Mouse (Mus musculus) megakaryocyte, embryonic 14.5 days (primary cell): Measurements from ENCODE around the gene Prex1. TPM values are rescaled to one million over a fixed set of nuclear protein-coding genes. Genes with fewer than 3 reads are reported as not detected.

Experiments
- H3K27me3 ChIP-seq: replicated peaks from 2 replicates; pipeline ENCODE3; 2012; ENCODE audit warnings: inconsistent platforms
- H3K36me3 ChIP-seq: replicated peaks from 2 replicates; pipeline ENCODE3; 2012; ENCODE audit warnings: low read length, inconsistent platforms, mixed read lengths
- H3K4me1 ChIP-seq: 2 replicates; pipeline ENCODE4 v1.6.1; 2012; ENCODE audit warnings: inconsistent platforms
- H3K4me3 ChIP-seq: replicated peaks from 2 replicates; pipeline ENCODE3; 2012; ENCODE audit warnings: moderate library complexity, mild to moderate bottlenecking, inconsistent platforms
- H3K9me3 ChIP-seq: 2 replicates; pipeline ENCODE4 v1.6.1; 2012; ENCODE audit warnings: inconsistent platforms
- FLI1 ChIP-seq: IDR thresholded peaks from 2 replicates; pipeline ENCODE4 v1.6.1; 2012; ENCODE audit warnings: low read length, inconsistent platforms, mixed read lengths
- GATA1 ChIP-seq: IDR thresholded peaks from 3 replicates; pipeline ENCODE4 v1.6.1; 2012; ENCODE audit warnings: mixed read lengths, low read length, inconsistent platforms, borderline replicate concordance
- polyA plus RNA-seq: library from polyadenylated mRNA; stranded (reverse); fragments of >175 nt; gene quantifications from 2 replicates; pipeline ENCODE4 v1.2.3, GENCODE M21; 2012; ENCODE audit warnings: low replicate concordance; ENCODE audit not compliant: insufficient read depth

Gene Prex1
- polyA plus RNA-seq, 1 experiment: 14.4 TPM

- H3K4me1 ChIP-seq: peaks cover 52% of the 10 kb centered on the region
- TF ChIP-seq GATA1 (no peak), FLI1 (no peak)
- peaks cover 92% of the 10 kb centered on the region for H3K27me3 ChIP-seq
- no peak overlapping the region for H3K4me3 ChIP-seq
- H3K9me3 ChIP-seq: no peaks in the 10 kb centered on the region
- H3K36me3 ChIP-seq: no peaks in the 10 kb centered on the region
Measured at GRCm38 (mm10) chr2:166675588-166676444, 37.8 kb downstream of the Prex1 start.

DNA sequence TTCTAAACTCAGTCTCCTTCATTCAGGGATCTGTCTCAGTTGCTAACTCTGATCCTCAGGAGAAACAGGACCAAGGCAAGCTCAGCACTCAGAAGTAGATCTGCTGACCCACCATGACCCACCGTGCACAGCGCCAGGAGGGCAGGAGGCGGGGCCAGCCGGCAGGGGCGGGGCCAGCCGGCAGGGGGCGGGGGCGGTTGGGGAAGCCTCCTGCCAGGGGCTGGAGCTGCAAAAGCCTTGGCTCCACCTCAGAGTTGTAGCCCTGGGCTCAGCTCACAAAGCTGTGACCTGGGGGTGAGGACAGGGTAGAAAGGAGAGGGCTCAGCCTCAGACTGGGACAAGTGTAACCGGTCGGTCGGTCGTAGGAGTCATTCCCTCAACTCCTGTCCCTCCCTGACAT, 38.9 kb downstream of the Prex1 start:
- peaks cover 62% of the 10 kb centered on the region for H3K4me1 ChIP-seq
- H3K36me3 ChIP-seq: no peaks in the 10 kb centered on the region
- TF ChIP-seq GATA1 (no peak), FLI1 (no peak)
- no peak overlapping the region for H3K4me3 ChIP-seq
- peaks cover 89% of the 10 kb centered on the region for H3K27me3 ChIP-seq
- H3K9me3 ChIP-seq: no peaks in the 10 kb centered on the region

GRCm38 (mm10) chr2:166673951-166674350, 39.7 kb downstream of the Prex1 start:
- Histone ChIP-seq H3K36me3 (no peaks in the 10 kb centered on the region), H3K27me3 (peaks cover 89% of the 10 kb centered on the region), H3K4me3 (peak overlapping the region; percentile 24), H3K4me1 (peaks cover 67% of the 10 kb centered on the region), H3K9me3 (no peaks in the 10 kb centered on the region)
- TF ChIP-seq FLI1 (no peak), GATA1 (no peak)

- H3K4me3 ChIP-seq: no peak overlapping the region
- H3K27me3 ChIP-seq: peaks cover 91% of the 10 kb centered on the region
- TF ChIP-seq GATA1: no peak
- no peaks in the 10 kb centered on the region for H3K36me3 ChIP-seq
- peaks cover 76% of the 10 kb centered on the region for H3K4me1 ChIP-seq
- no peaks in the 10 kb centered on the region for H3K9me3 ChIP-seq
Measured at GRCm38 (mm10) chr2:166672171-166672965, 41.3 kb downstream of the Prex1 start.

DNA sequence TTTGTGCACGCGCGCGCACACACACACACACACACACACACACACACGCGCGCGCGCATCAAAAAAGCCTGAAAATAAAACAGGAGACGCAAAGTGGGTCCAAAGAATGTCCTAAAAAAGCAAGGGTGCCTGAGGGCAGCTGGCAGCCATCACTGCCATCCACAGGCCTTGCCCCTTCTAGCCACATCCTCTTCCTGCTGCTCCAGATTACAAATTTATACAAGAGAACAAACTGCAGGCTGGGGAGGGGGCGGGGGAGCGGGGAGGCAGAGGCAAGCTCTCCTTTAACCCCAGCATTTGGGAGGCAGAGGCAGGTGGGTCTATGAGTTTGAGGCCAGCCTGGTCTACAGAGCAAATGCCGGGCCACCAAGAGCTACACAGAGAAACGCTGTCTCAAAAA, 42.0 kb downstream of the Prex1 start:
- TF ChIP-seq GATA1: no peak
- TF ChIP-seq FLI1: no peak
- peaks cover 82% of the 10 kb centered on the region for H3K4me1 ChIP-seq

GRCm38 (mm10) chr2:166671019-166671418, 42.6 kb downstream of the Prex1 start:
- no peaks in the 10 kb centered on the region for H3K9me3 ChIP-seq
- H3K4me1 ChIP-seq: peaks cover 84% of the 10 kb centered on the region
- H3K4me3 ChIP-seq: peak overlapping the region; percentile 50
- H3K36me3 ChIP-seq: no peaks in the 10 kb centered on the region
- H3K27me3 ChIP-seq: peaks cover 91% of the 10 kb centered on the region
- TF ChIP-seq FLI1 (no peak), GATA1 (no peak)

More for the DNA sequence above, 42.0 kb downstream of the Prex1 start:
- Histone ChIP-seq H3K4me3 (peak overlapping the region; percentile 42), H3K9me3 (no peaks in the 10 kb centered on the region), H3K27me3 (peaks cover 91% of the 10 kb centered on the region), H3K36me3 (no peaks in the 10 kb centered on the region)

DNA sequence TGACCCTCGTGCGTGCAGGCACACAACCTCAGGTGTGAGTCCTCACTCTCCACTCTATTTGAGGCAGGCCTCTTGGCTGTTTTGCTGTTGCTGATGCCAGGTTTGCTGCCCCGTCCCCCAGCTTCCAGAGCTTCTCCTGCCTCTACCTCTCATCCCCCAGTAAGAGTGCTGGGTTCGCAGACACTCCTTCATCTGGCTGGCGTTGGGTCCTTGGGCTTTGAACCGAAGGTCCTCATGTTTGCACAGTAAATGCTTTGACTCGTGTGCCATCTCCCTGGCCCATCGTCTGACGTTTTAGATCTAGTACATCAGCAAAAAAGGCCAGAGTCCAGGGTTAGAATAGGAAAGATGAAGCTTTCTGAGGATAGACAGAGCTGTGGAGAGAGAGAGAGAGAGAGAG, 43.7 kb downstream of the Prex1 start:
- TF ChIP-seq GATA1: no peak
- Histone ChIP-seq H3K27me3 (peaks cover 86% of the 10 kb centered on the region), H3K4me1 (peaks cover 87% of the 10 kb centered on the region), H3K36me3 (no peaks in the 10 kb centered on the region), H3K9me3 (no peaks in the 10 kb centered on the region), H3K4me3 (no peak overlapping the region)

DNA sequence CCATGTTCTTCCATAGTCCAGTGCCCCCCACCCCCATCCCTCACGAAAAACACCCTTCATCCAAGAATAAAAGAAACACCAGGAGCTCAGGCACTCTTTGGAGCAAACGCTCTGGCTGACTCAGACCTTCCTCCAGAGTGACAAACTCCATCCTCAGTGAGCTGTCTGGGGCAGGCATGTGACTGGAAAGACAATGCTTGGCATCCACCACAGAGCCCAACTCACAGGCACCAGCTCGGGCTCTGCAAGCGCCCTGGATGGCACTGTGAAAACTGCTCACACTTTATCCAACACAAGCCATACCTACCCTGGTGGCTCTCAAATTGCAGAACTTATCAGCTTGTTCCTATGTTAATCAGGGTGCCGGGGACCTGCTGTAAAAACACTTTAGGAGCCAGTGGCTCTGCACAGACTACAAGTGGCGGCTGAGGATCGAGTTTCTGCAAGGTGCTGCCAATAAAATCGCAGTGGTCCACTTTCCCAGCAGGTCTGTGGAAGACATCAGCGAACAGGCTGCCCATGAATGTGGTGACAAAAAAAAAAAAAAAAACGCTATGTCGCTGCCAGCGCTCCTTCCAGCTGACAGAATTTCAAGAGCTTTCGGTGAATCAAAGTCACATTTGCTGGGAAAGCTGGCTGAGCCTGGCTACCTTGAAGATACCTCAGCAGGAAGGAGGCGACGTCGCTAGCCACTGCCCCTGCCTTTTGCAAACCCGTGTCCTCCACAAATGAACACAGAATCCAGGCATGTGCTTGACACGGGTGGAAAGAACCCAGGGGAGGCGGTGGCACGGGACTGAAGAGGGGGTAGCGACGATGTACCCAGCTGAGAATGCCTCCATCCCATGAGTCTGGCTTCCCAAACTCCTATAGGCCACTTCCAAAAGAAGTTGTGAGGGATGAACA, 45.6 kb downstream of the Prex1 start:
- peaks cover 86% of the 10 kb centered on the region for H3K27me3 ChIP-seq
- TF ChIP-seq GATA1 (no peak), FLI1 (no peak)
- H3K36me3 ChIP-seq: no peaks in the 10 kb centered on the region
- H3K4me3 ChIP-seq: no peak overlapping the region
- H3K9me3 ChIP-seq: no peaks in the 10 kb centered on the region
- H3K4me1 ChIP-seq: peaks cover 87% of the 10 kb centered on the region

DNA sequence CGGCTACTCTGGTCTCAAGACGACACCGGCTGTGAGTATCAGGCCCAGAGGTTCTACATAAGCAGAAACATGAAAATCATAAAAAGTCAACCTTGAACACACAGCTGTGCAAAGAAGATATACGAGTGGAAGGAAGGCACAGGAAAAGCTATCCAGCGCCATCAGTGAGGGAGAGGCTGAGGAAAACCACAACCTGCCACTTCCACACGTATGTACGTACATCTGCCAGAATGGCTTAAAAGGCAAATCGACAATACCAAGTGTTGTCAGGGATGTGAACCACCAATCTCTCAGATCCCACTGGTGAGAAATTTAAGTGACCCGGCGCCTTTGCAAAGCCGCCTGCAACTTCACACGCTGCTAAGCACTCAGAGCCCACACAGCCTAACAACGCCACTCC, 47.5 kb downstream of the Prex1 start:
- Histone ChIP-seq H3K27me3 (peaks cover 92% of the 10 kb centered on the region), H3K9me3 (no peaks in the 10 kb centered on the region), H3K4me3 (no peak overlapping the region), H3K36me3 (no peaks in the 10 kb centered on the region), H3K4me1 (peaks cover 81% of the 10 kb centered on the region)
- TF ChIP-seq GATA1 (no peak), FLI1 (no peak)
